Mouse (Mus musculus) macrophage (primary cell): ENCODE results near the gene Siglec1. TPM values are rescaled to one million over a fixed set of nuclear protein-coding genes. Genes with fewer than 3 reads are reported as not detected.
"Not testable (repeated sequence)": the region's sequence is repeated elsewhere in the genome, so short reads cannot be mapped to it uniquely, and the experiment has no call there.

Source experiments
- H3K27ac ChIP-seq: fragments of 350-480 bp; formaldehyde crosslinking; 2 replicates; pipeline ENCODE4 v1.9.0; 2021
- H3K36me3 ChIP-seq: fragments of 350-480 bp; formaldehyde crosslinking; 2 replicates; pipeline ENCODE4 v1.9.0; 2021; ENCODE audit errors: inconsistent target
- H3K4me3 ChIP-seq: fragments of 350-480 bp; formaldehyde crosslinking; 2 replicates; pipeline ENCODE4 v1.9.0; 2021; ENCODE audit errors: inconsistent target
- H3K79me2 ChIP-seq: fragments of 350-480 bp; formaldehyde crosslinking; 2 replicates; pipeline ENCODE4 v1.9.0; 2021; ENCODE audit errors: inconsistent target
- WGBS: methylation state at CpG from one replicate; pipeline ENCODE4 v1.1.7; 2026; ENCODE audit warnings: inconsistent platforms; ENCODE audit not compliant: missing documents; 5-methylcytosine and 5-hydroxymethylcytosine counted together
- polyA plus RNA-seq: library from polyadenylated mRNA; stranded (reverse); fragments of 250-400 nt; gene quantifications from 3 replicates; pipeline ENCODE4 v1.2.4, GENCODE M21; 2018; ENCODE audit warnings: inconsistent platforms

The Siglec1 gene
- polyA plus RNA-seq, 1 experiment from 2014 or later, result 63.7 TPM

- Histone ChIP-seq H3K27ac (no peak overlapping the region), H3K79me2 (no peaks in the 10 kb centered on the region), H3K36me3 (no peaks in the 10 kb centered on the region), H3K4me3 (no peak overlapping the region)
- WGBS, result 75% methylated on average over 6 of the region's 6 CpGs
Observed at GRCm38 (mm10) chr2:131052862-131053418, 33.6 kb downstream of the Siglec1 start.

- WGBS, result 85% methylated on average over 5 of the region's 5 CpGs
- H3K27ac ChIP-seq, result no peak overlapping the region
Observed at GRCm38 (mm10) chr2:131052043-131052442, 34.5 kb downstream of the Siglec1 start.

GRCm38 (mm10) chr2:131046025-131046424, 40.5 kb downstream of the Siglec1 start:
- Histone ChIP-seq H3K36me3 (no peaks in the 10 kb centered on the region), H3K27ac (no peak overlapping the region), H3K79me2 (no peaks in the 10 kb centered on the region), H3K4me3 (no peak overlapping the region)
- WGBS, result 85% methylated on average over 2 of the region's 2 CpGs

More at GRCm38 (mm10) chr2:131052043-131052442, 34.5 kb downstream of the Siglec1 start:
- no peaks in the 10 kb centered on the region for H3K36me3 ChIP-seq
- no peaks in the 10 kb centered on the region for H3K79me2 ChIP-seq
- H3K4me3 ChIP-seq, result no peak overlapping the region

GRCm38 (mm10) chr2:131044989-131045720, 41.4 kb downstream of the Siglec1 start:
- H3K27ac ChIP-seq, result no peak overlapping the region
- 94% methylated on average over 9 of the region's 9 CpGs for WGBS
- H3K4me3 ChIP-seq, result no peak overlapping the region
- no peaks in the 10 kb centered on the region for H3K36me3 ChIP-seq
- no peaks in the 10 kb centered on the region for H3K79me2 ChIP-seq

GRCm38 (mm10) chr2:131044354-131044852, 42.2 kb downstream of the Siglec1 start:
- no peak overlapping the region for H3K27ac ChIP-seq
- H3K36me3 ChIP-seq, result no peaks in the 10 kb centered on the region
- no peak overlapping the region for H3K4me3 ChIP-seq
- no peaks in the 10 kb centered on the region for H3K79me2 ChIP-seq
- 35% methylated on average over 6 of the region's 7 CpGs for WGBS

GRCm38 (mm10) chr2:131042988-131043387, 43.6 kb downstream of the Siglec1 start, which contains the start of gene Gfra4:
Gene Gfra4, minus strand, starts transcription at chr2:131043088.
- H3K4me3 ChIP-seq, result no peak within 1 kb of the TSS
- no peaks in the 10 kb centered on the region for H3K79me2 ChIP-seq
- H3K27ac ChIP-seq, result no peak within 1 kb of the TSS
- H3K36me3 ChIP-seq, result no peaks in the 10 kb centered on the region
- WGBS, result 87% methylated on average over 2 of the region's 2 CpGs

- no peak overlapping the region for H3K4me3 ChIP-seq
- no peak overlapping the region for H3K27ac ChIP-seq
- no peaks in the 10 kb centered on the region for H3K36me3 ChIP-seq
- no peaks in the 10 kb centered on the region for H3K79me2 ChIP-seq
- 6% methylated on average over 96 of the region's 115 CpGs for WGBS
Observed at GRCm38 (mm10) chr2:131040854-131041825, 45.4 kb downstream of the Siglec1 start.

- 91% methylated on average over 5 of the region's 5 CpGs for WGBS
- Histone ChIP-seq H3K79me2 (no peaks in the 10 kb centered on the region), H3K4me3 (no peak overlapping the region), H3K27ac (no peak overlapping the region), H3K36me3 (no peaks in the 10 kb centered on the region)
Observed at GRCm38 (mm10) chr2:131038675-131039074, 47.9 kb downstream of the Siglec1 start.

- Histone ChIP-seq H3K36me3 (no peaks in the 10 kb centered on the region), H3K4me3 (no peak overlapping the region), H3K27ac (no peak overlapping the region), H3K79me2 (no peaks in the 10 kb centered on the region)
- WGBS, result 89% methylated on average over 6 of the region's 6 CpGs
Observed at GRCm38 (mm10) chr2:131038197-131038596, 48.4 kb downstream of the Siglec1 start.

GRCm38 (mm10) chr2:131037226-131037990, 49.2 kb downstream of the Siglec1 start:
- Histone ChIP-seq H3K36me3 (no peaks in the 10 kb centered on the region), H3K79me2 (no peaks in the 10 kb centered on the region), H3K27ac (peak overlapping the region; percentile 48), H3K4me3 (no peak overlapping the region)
- WGBS, result 20% methylated on average over 17 of the region's 17 CpGs

- Histone ChIP-seq H3K36me3 (no peaks in the 10 kb centered on the region), H3K79me2 (no peaks in the 10 kb centered on the region), H3K4me3 (no peak overlapping the region), H3K27ac (peak overlapping the region; percentile 48)
Observed at GRCm38 (mm10) chr2:131036757-131037156, 49.8 kb downstream of the Siglec1 start.

GRCm38 (mm10) chr2:131036343-131036742, 50.2 kb downstream of the Siglec1 start:
- WGBS, result 96% methylated on average over 2 of the region's 2 CpGs
- Histone ChIP-seq H3K27ac (peak overlapping the region; percentile 48), H3K79me2 (no peaks in the 10 kb centered on the region), H3K4me3 (no peak overlapping the region), H3K36me3 (no peaks in the 10 kb centered on the region)

- H3K36me3 ChIP-seq, H3K27ac ChIP-seq, H3K79me2 ChIP-seq, H3K4me3 ChIP-seq: not testable (repeated sequence)
- 43% methylated on average over 1 of the region's 1 CpGs for WGBS
Observed at GRCm38 (mm10) chr2:131031406-131031805, 55.2 kb downstream of the Siglec1 start.

- H3K79me2 ChIP-seq, result no peaks in the 10 kb centered on the region
- no peak overlapping the region for H3K4me3 ChIP-seq
- WGBS, result 92% methylated on average over 1 of the region's 1 CpGs
- H3K27ac ChIP-seq, result 0 out of 2 replicates have a peak overlapping the region, but pooled peaks have one; percentile 81
- H3K36me3 ChIP-seq, result no peaks in the 10 kb centered on the region
Observed at GRCm38 (mm10) chr2:131030998-131031397, 55.6 kb downstream of the Siglec1 start.
